Mouse (Mus musculus) testis, postnatal 14 days (tissue): ENCODE data around the gene Isoc2b.
A peak's percentile ranks its signal among the peaks of the same experiment; 100 is the strongest.
"Not testable (repeated sequence)": the region's sequence is repeated elsewhere in the genome, so short reads cannot be mapped to it uniquely, and the experiment has no call there.

Source experiments
- DNase-seq: peaks from one replicate; pipeline ENCODE4 v3.0.0; 2021; ENCODE audit warnings: low spot score

The Isoc2b gene

GRCm38 (mm10) chr7:4865579-4866493, 4.2 kb downstream of the Isoc2b start:
- DNase-seq, result peak; percentile 95

- DNase-seq, result no peak
Measured at GRCm38 (mm10) chr7:4865090-4865489, 5.0 kb downstream of the Isoc2b start.

DNA sequence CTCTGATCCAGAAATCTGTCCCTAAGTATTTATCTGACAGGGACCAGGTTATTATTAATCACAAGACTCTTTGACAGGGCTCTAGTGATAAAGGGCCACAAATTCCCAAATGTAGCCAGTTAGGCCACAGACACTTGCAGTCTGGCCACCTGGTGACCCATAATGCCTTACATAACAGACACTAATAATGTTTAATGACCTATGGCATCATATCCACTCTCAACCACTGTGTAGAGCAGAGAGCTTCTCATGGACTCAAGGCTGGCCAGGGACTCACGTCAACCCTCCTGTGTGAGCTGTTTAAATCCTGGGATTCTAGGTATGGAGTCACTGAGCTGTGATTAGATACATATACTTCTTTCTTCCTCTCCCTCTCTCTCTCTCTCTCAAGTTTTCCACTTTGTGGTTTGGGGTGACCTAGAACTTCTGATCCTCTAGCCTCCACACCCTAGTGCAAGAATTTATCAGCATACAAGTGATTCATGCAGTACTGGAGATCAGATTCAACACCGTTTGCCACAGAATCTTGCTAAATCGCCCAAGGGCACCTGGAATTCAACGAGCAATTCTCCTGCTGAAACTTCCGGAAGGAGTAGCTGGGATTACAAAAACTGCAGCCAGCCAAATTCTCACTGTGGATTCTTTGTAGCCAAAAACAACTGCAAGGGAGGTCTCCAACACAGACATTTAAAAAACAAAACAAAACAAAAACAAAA, 5.8 kb downstream of the Isoc2b start:
- DNase-seq, result no peak

GRCm38 (mm10) chr7:4863541-4864080, 6.4 kb downstream of the Isoc2b start:
- DNase-seq, result no peak

DNA sequence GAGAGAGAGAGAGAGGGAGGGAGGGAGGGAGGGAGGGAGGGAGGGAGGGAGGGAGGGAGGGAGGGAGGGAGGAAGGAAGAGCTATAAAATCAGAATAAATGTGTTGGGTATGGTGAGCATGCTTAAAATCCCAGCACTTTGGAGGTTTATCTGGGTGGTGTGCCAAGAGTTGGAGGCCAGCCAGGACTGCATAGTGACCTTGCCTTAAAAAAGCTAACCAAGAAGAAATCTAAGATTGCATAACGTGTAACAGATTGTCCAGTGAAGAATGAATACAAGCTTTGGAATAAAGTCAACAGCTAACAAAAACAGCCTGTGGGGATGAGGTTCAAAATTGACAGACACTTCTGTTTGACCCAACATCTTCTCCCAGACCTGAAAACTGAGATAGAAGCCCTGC, 7.0 kb downstream of the Isoc2b start:
- peak; percentile 75 for DNase-seq

DNA sequence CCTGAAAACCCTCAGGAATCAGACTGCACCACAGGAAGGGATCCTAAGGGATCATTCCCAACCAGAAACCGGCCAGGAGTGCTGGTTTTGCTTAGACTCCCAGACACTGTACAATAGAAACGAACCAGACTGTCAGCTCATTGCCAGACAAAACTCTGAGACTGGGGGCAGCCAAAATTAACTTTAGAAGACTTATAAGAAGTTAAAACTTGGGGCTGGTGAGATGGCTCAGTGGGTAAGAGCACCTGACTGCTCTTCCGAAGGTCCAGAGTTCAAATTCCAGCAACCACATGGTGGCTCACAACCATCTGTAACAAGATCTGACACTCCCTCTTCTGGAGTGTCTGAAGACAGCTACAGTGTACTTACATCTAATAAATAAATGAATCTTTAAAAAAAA, 9.1 kb downstream of the Isoc2b start:
- not testable (repeated sequence) for DNase-seq

GRCm38 (mm10) chr7:4859418-4859978, 10.6 kb downstream of the Isoc2b start:
- no peak for DNase-seq

DNA sequence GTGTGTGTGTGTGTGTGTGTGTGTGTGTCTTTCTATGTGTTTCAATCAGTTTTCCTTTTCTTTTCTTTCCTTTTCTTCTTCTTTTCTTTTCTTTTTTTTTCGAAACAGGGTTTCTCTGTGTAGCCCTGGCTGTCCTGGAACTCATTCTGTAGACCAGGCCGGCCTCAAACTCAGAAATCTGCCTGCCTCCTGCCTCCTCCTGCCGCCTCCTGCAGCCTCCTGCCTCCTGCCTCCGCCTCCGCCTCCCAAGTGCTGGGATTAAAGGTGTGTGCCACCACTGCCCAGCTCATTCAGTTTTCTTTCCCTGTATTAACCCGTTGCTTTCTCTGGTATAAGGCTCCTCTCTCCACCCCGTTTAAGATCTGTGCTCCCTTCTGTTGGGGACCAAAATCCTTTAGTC, 12.7 kb downstream of the Isoc2b start:
- no peak for DNase-seq

- no peak for DNase-seq
Measured at GRCm38 (mm10) chr7:4856508-4856907, 13.6 kb downstream of the Isoc2b start.

DNA sequence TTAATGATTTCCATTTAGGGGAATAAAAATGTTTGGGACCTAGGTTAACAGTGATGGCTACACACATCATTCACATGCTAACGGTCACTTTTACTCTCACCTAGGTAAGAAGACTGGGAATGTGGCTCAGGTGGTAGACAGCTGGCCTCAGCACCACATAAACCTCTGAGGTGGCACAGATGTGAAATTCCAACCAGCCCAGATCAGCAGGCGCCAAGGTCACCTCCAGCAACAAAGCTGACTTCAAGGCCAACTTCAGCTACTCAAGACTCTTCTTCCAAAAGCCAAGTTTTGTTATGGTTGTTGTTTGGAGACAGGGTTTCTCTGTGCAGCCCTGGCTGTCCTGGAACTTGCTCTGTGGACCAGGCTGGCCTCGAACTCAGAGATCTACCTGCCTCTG, 16.4 kb downstream of the Isoc2b start:
- no peak for DNase-seq

- DNase-seq, result no peak
Measured at GRCm38 (mm10) chr7:4851315-4851688, 18.8 kb downstream of the Isoc2b start.

DNA sequence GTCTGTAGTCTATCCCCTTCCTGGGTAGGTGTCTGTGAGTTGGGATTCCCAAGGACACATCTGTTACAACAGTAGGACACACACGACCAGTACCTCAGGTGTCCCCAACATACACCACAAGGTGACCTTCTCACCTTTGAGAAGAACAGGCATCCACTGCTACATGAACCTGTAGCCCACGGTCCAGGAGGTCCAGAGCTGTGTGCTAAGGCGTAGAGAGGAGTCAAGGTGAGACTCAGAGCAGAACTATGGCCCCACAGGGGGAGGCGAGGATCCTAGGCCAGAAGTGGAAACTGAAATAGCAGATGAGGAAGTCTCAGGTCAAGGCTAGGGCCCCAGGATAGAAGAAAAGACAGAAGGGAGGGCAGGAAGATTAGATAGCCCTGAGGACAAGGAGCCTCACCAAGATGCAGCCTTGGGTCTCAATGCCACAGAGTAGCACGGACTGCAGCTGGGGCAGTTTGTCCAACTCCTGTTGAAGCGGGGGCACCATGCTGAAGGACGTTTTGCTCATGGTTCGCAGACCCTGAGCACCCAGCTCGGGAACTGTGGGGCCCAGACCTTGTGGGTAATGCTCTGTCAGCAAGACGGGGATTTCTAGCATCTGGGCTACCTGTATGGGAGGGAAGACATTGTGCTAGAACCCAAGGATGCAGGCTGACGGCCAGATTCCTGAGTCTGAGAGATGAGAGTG, 19.3 kb downstream of the Isoc2b start:
- peak; percentile 79 for DNase-seq

GRCm38 (mm10) chr7:4849372-4849771, 20.7 kb downstream of the Isoc2b start:
- DNase-seq, result peak; percentile 75

DNA sequence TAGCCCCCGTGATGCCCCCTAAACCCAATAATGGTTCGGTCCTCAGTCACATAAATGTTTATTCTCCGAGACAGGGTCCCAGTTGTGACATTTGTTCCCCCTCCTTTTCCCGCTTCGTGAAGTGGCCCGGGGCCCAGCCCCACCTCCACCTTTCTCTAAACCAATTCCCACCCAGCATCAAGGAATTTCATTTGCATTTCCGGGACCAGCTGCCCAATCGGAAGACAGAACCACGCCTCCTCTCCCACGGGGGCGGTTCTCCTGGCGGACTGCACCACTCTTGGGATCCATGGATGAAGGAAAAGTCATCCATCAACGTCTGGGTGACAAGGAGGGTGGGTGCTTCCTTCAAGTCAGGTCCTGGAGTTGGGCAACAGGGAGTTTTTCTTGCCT, 25.1 kb downstream of the Isoc2b start:
- peak; percentile 83 for DNase-seq

GRCm38 (mm10) chr7:4844245-4844916, 25.7 kb downstream of the Isoc2b start, which contains the start of gene Shisa7:
TSS of gene Shisa7 (minus strand) at chr7:4844696.
- DNase-seq, result no peak

DNA sequence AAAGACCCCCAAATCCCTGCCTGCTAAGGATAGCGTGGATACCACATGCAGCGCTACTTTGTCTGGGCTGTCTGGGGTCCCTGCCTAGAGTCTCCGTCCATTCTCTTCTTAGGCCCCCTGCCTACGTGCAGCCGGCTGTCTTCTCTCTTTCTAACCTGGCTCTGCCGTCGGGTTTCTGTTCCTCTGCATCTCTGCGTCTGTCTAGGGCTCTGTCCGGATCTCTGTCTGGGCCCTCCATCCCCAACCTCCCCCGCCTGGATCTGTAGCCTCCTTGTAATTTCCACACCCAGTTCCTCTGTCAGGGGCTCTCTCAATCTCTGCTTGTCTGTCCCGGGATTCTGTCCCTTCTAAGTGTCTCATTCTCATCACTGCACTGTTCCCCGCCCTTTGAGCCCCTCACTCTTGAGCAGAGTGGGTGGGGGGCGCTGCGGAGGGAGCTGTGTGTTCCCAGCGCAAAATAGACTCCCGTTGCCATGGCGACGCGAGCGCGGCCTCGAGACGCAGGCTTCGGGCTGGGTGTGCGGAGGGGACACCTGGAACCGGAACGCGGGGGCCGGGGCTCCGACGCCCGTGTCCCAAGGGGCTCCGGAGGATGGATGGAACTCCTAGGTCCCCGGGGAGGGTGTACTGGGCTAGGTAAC, 26.3 kb downstream of the Isoc2b start:
- no peak for DNase-seq

GRCm38 (mm10) chr7:4842634-4843131, 27.4 kb downstream of the Isoc2b start:
- DNase-seq, result no peak

GRCm38 (mm10) chr7:4842077-4842476, 28.0 kb downstream of the Isoc2b start:
- no peak for DNase-seq

GRCm38 (mm10) chr7:4837639-4838038, 32.4 kb downstream of the Isoc2b start:
- no peak for DNase-seq

GRCm38 (mm10) chr7:4836351-4836792, 33.7 kb downstream of the Isoc2b start:
- peak; percentile 60 for DNase-seq
